Mouse (Mus musculus) embryonic facial prominence, embryonic 10.5 days (tissue): ENCODE data around the gene Mrpl51. TPM values are rescaled to one million over a fixed set of nuclear protein-coding genes. Genes with fewer than 3 reads are reported as not detected.

Experiments used
- microRNA-seq: library from miRNA; unstranded; fragments of <30 nt; microRNA quantifications from one replicate; pipeline ENCODE4, GENCODE M21; 2017
- polyA plus RNA-seq: library from polyadenylated mRNA; unstranded; fragments of >200 nt; fragmentation: Nextera tagmentation; extraction: Ambion mirVana; gene quantifications from 2 replicates; pipeline ENCODE4 v1.2.1, GENCODE M21; 2016

Mrpl51 gene
- polyA plus RNA-seq, 1 experiment from 2014 or later = 214 TPM

Small RNA genes within 50 kb of the gene (microRNA-seq; reads per million reads assigned to microRNA genes)
- 2.4 reads per million for gene Mir3098
- gene Mir8113 = not detected

Other genes starting within 250 kb of the Mrpl51 start
- 137 and 146 TPM in 2 replicates for gene Cops7a, start 226.3 kb upstream of the Mrpl51 start, polyA plus RNA-seq
- 0.82 and 1.1 TPM in 2 replicates for gene Pianp, start 195.1 kb upstream of the Mrpl51 start, polyA plus RNA-seq
- 9.4 and 11.0 TPM in 2 replicates for gene Zfp384, start 182.7 kb upstream of the Mrpl51 start, polyA plus RNA-seq
- 125 and 137 TPM in 2 replicates for gene Ing4, start 152.0 kb upstream of the Mrpl51 start, polyA plus RNA-seq
- gene Acrbp, start 142.1 kb upstream of the Mrpl51 start, polyA plus RNA-seq = 15.9 and 17.8 TPM in 2 replicates
- gene Lpar5, start 123.9 kb upstream of the Mrpl51 start, polyA plus RNA-seq = 0.10 and 0.21 TPM in 2 replicates
- 102 and 105 TPM in 2 replicates for gene Chd4, start 95.8 kb upstream of the Mrpl51 start, polyA plus RNA-seq
- 94.1 and 99.4 TPM in 2 replicates for gene Nop2, start 59.9 kb upstream of the Mrpl51 start, polyA plus RNA-seq
- 11.0 and 11.1 TPM in 2 replicates for gene Iffo1, start 46.6 kb upstream of the Mrpl51 start, polyA plus RNA-seq
- gene Gapdh, start 25.3 kb upstream of the Mrpl51 start, polyA plus RNA-seq = 2,731 and 2,955 TPM in 2 replicates
- gene Ncapd2, start 100 bp upstream of the Mrpl51 start, polyA plus RNA-seq = 261 and 263 TPM in 2 replicates
- gene Vamp1, start 23.8 kb downstream of the Mrpl51 start, polyA plus RNA-seq = 2.6 and 3.1 TPM in 2 replicates
- gene Tapbpl, start 40.1 kb downstream of the Mrpl51 start, polyA plus RNA-seq = 0.98 and 1.6 TPM in 2 replicates
- 0.95 and 0.98 TPM in 2 replicates for gene Cd27, start 45.2 kb downstream of the Mrpl51 start, polyA plus RNA-seq
- gene Tuba3a, start 94.2 kb downstream of the Mrpl51 start, polyA plus RNA-seq = 0.16 and 0.19 TPM in 2 replicates
- gene Ltbr, start 122.1 kb downstream of the Mrpl51 start, polyA plus RNA-seq = 26.9 and 28.8 TPM in 2 replicates
- gene Scnn1a, start 128.9 kb downstream of the Mrpl51 start, polyA plus RNA-seq = 0.57 and 0.87 TPM in 2 replicates
- gene Tnfrsf1a, start 157.6 kb downstream of the Mrpl51 start, polyA plus RNA-seq = 33.4 and 34.8 TPM in 2 replicates
- gene Plekhg6, start 189.0 kb downstream of the Mrpl51 start, polyA plus RNA-seq = 0.21 and 0.32 TPM in 2 replicates